ENCODE assay signal across 22 mouse cellular contexts in the genomic region with DNA sequence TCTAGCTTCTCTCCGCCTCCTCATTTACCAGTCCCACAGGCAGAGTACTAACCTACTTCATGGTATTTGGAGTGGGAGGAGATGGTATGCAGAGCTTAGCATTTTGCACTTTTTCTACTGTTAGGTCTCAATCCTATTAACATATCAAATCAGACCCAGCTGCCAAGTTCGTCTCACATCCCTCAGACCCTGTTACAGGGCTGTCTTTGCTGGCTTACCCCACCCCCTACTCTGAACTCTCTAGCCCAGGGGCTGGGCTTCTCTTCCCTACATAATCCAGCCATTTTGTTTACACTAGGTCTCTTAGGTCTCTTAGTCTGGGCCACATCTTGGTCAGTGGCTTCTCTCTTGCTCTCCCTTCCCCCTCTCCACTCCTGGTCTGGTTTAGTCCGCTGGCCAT. TPM values are rescaled to one million over a fixed set of nuclear protein-coding genes. Genes with fewer than 3 reads are reported as not detected.
DNase-seq lines count a peak whose midpoint lies in the region; ATAC-seq and TF ChIP-seq lines count a peak whose summit lies in the region.
"Had no signal": no experiment of that assay in that cellular context is flagged by ENCODE, and none has a peak within 500 bp of the region (broad histone marks: within the 10 kb centered on the region; RNA-seq: fewer than 3 reads in every experiment).

No protein-coding gene starts in this region.

- H3K4me1 ChIP-seq in midbrain, embryonic 11.5 days (ENCODE audit: control insufficient read depth, insufficient read depth, low read length) = peaks cover 4% of the 10 kb centered on the region
- no peaks in the 10 kb centered on the region for H3K4me1 ChIP-seq in midbrain, embryonic 15.5 days
- H3K4me1 ChIP-seq in embryonic facial prominence, embryonic 14.5 days (ENCODE audit: control insufficient read depth, insufficient read depth, low read length) = no peaks in the 10 kb centered on the region

- TF ChIP-seq CTCF in brain, embryonic 14.5 days (IDR thresholded peaks at IDR 0.05; ENCODE audit: borderline replicate concordance, extremely low read depth, insufficient read depth, insufficient read length) = no peak

- H3K27me3 ChIP-seq in midbrain, embryonic 11.5 days (ENCODE audit: control insufficient read depth, insufficient read depth, low read length) = no peaks in the 10 kb centered on the region
- no peaks in the 10 kb centered on the region for H3K27me3 ChIP-seq in midbrain, embryonic 15.5 days (replicated peaks)
- H3K27me3 ChIP-seq in embryonic facial prominence, embryonic 14.5 days (replicated peaks; ENCODE audit: control insufficient read depth, insufficient read depth, low read length) = no peaks in the 10 kb centered on the region
- H3K27me3 ChIP-seq: CH12.LX; embryonic facial prominence, embryonic 13.5 days; forebrain, embryonic 13.5 days; hindbrain, embryonic 12.5 days had no signal

- WGBS in midbrain, embryonic 11.5 days = 68% methylated on average over 3 of the region's 3 CpGs
- WGBS in midbrain, embryonic 15.5 days = 67% methylated on average over 3 of the region's 3 CpGs
- 53% methylated on average over 3 of the region's 3 CpGs for WGBS in embryonic facial prominence, embryonic 14.5 days

- peaks cover 9% of the 10 kb centered on the region; the same call in 1 of the 2 replicates for H3K36me3 ChIP-seq in midbrain, embryonic 11.5 days (ENCODE audit: control insufficient read depth, insufficient read depth, low read length)
- no peaks in the 10 kb centered on the region for H3K36me3 ChIP-seq in midbrain, embryonic 15.5 days (replicated peaks)
- no peaks in the 10 kb centered on the region for H3K36me3 ChIP-seq in embryonic facial prominence, embryonic 14.5 days (ENCODE audit: control insufficient read depth, insufficient read depth, low read length)

- H3K4me2 ChIP-seq in midbrain, embryonic 11.5 days = no peak overlapping the region
- H3K4me2 ChIP-seq in midbrain, embryonic 15.5 days = no peak overlapping the region
- H3K4me2 ChIP-seq in embryonic facial prominence, embryonic 14.5 days (ENCODE audit: low read depth, low read length) = no peak overlapping the region
- H3K4me2 ChIP-seq: embryonic facial prominence, embryonic 13.5 days; forebrain, embryonic 13.5 days; hindbrain, embryonic 12.5 days had no signal

- H3K9ac ChIP-seq in midbrain, embryonic 11.5 days (ENCODE audit: low read length) = no peak overlapping the region
- no peak overlapping the region for H3K9ac ChIP-seq in midbrain, embryonic 15.5 days
- no peak overlapping the region for H3K9ac ChIP-seq in embryonic facial prominence, embryonic 14.5 days (ENCODE audit: low read depth, low read length)
- H3K9ac ChIP-seq: embryonic facial prominence, embryonic 13.5 days; forebrain, embryonic 13.5 days; forebrain, postnatal 0 days; hindbrain, embryonic 12.5 days had no signal

- DNase-seq in midbrain, embryonic 11.5 days (ENCODE audit: low spot score, missing footprints) = no peak
- DNase-seq in brain, embryonic 14.5 days (ENCODE audit: low read depth) = peak; percentile 20
- DNase-seq in embryonic facial prominence, embryonic 14.5 days (ENCODE audit: low spot score) = peak; percentile 16
- no peak for DNase-seq in spleen, postnatal 14 days (ENCODE audit: low spot score in 2 of 2)
- DNase-seq in cerebellum, adult 11-12 months = no peak
- no peak for DNase-seq in thymus, postnatal 4 days
- DNase-seq: adrenal gland, postnatal 14 days; cerebellum, adult 2 months; cerebellum, postnatal 10 days; forebrain, postnatal 0 days; gastrocnemius, postnatal 36 days; heart, adult 11 months; heart, postnatal 10 days; heart, postnatal 4 days had no signal

- H3K27ac ChIP-seq in midbrain, embryonic 11.5 days (ENCODE audit: low read depth, low read length) = no peak overlapping the region
- H3K27ac ChIP-seq in midbrain, embryonic 15.5 days = no peak overlapping the region
- H3K27ac ChIP-seq in embryonic facial prominence, embryonic 14.5 days (replicated peaks; ENCODE audit: low read depth, low read length) = no peak overlapping the region
- H3K27ac ChIP-seq: embryonic facial prominence, embryonic 13.5 days; forebrain, embryonic 13.5 days; hindbrain, embryonic 12.5 days had no signal

- no peak overlapping the region for H3K4me3 ChIP-seq in midbrain, embryonic 11.5 days (ENCODE audit: low read depth, low read length)
- H3K4me3 ChIP-seq in midbrain, embryonic 15.5 days = no peak overlapping the region
- H3K4me3 ChIP-seq in embryonic facial prominence, embryonic 14.5 days (ENCODE audit: low read depth, low read length) = no peak overlapping the region
- H3K4me3 ChIP-seq: embryonic facial prominence, embryonic 13.5 days; forebrain, embryonic 13.5 days; hindbrain, embryonic 12.5 days had no signal

- peak; percentile 30; the same call in 1 of the 2 replicates for ATAC-seq in midbrain, embryonic 11.5 days (ENCODE audit: low FRiP score)
- no peak for ATAC-seq in midbrain, embryonic 15.5 days (replicated peaks)
- peak; percentile 41; the same call in 1 of the 2 replicates for ATAC-seq in embryonic facial prominence, embryonic 14.5 days (ENCODE audit: low read depth)
- ATAC-seq: activated CD4-positive, CD25-positive, alpha-beta regulatory T cell, adult 4 months; forebrain, embryonic 13.5 days; forebrain, postnatal 0 days; hindbrain, embryonic 16.5 days; inflammation-experienced regulatory T-cells, adult 6 months had no signal

- no peak for TF ChIP-seq POLR2A in brain, embryonic 14.5 days (IDR thresholded peaks at IDR 0.05; ENCODE audit: borderline replicate concordance, extremely low read depth, insufficient read depth, insufficient read length, poor library complexity, severe bottlenecking)

- no peaks in the 10 kb centered on the region for H3K9me3 ChIP-seq in midbrain, embryonic 11.5 days (ENCODE audit: control insufficient read depth, low read length)
- H3K9me3 ChIP-seq in midbrain, embryonic 15.5 days = no peaks in the 10 kb centered on the region
- no peaks in the 10 kb centered on the region for H3K9me3 ChIP-seq in embryonic facial prominence, embryonic 14.5 days (ENCODE audit: control insufficient read depth, low read length)
- H3K9me3 ChIP-seq: embryonic facial prominence, embryonic 13.5 days; forebrain, embryonic 13.5 days; hindbrain, embryonic 12.5 days had no signal

RNA-seq across cellular contexts. Expression of gene Ntsr2, which starts 16.0 kb away (rescaled TPM):
- not detected in 2 replicates for polyA plus RNA-seq in midbrain, embryonic 11.5 days (2014; fragmentation: Nextera tagmentation; extraction: Ambion mirVana)
- 1.6 and 2.2 TPM in 2 replicates for polyA plus RNA-seq in midbrain, embryonic 15.5 days (2015; fragmentation: Nextera tagmentation; extraction: Ambion mirVana)
- polyA plus RNA-seq in brain, embryonic 14.5 days (2012; rRNA removed) = 1.5 and 1.8 TPM in 2 replicates
- 0.22 TPM in 1 of 2 replicates, not detected in the other for polyA plus RNA-seq in embryonic facial prominence, embryonic 14.5 days (2014; fragmentation: Nextera tagmentation; extraction: Ambion mirVana)
- polyA plus RNA-seq: activated CD4-positive, CD25-positive, alpha-beta regulatory T cell, adult 4 months; embryonic facial prominence, embryonic 13.5 days; inflammation-experienced regulatory T-cells, adult 6 months had no signal

RNA-seq across cellular contexts. Expression of gene Lpin1, which starts 58.4 kb away (rescaled TPM):
- 10.5 and 11.4 TPM in 2 replicates for polyA plus RNA-seq in midbrain, embryonic 11.5 days (2014; fragmentation: Nextera tagmentation; extraction: Ambion mirVana)
- polyA plus RNA-seq in midbrain, embryonic 15.5 days (2015; fragmentation: Nextera tagmentation; extraction: Ambion mirVana) = 22.2 and 22.6 TPM in 2 replicates
- polyA plus RNA-seq in brain, embryonic 14.5 days (2012; rRNA removed) = 19.0 and 25.6 TPM in 2 replicates
- 7.1 and 7.5 TPM in 2 replicates for polyA plus RNA-seq in embryonic facial prominence, embryonic 14.5 days (2014; fragmentation: Nextera tagmentation; extraction: Ambion mirVana)

Comparison
In these comparisons a context has a peak if more than half of its experiments do, and no peak if none do; other contexts are left out.
1. DNase-seq: peak in brain, embryonic 14.5 days (single experiment) and embryonic facial prominence, embryonic 14.5 days (single experiment); none in midbrain, embryonic 11.5 days (single experiment), spleen, postnatal 14 days (0 of 2), cerebellum, adult 11-12 months (single experiment) and thymus, postnatal 4 days (single experiment).